Mouse (Mus musculus): Measurements from ENCODE around the gene Rhbdf2.

The Rhbdf2 gene

DNA sequence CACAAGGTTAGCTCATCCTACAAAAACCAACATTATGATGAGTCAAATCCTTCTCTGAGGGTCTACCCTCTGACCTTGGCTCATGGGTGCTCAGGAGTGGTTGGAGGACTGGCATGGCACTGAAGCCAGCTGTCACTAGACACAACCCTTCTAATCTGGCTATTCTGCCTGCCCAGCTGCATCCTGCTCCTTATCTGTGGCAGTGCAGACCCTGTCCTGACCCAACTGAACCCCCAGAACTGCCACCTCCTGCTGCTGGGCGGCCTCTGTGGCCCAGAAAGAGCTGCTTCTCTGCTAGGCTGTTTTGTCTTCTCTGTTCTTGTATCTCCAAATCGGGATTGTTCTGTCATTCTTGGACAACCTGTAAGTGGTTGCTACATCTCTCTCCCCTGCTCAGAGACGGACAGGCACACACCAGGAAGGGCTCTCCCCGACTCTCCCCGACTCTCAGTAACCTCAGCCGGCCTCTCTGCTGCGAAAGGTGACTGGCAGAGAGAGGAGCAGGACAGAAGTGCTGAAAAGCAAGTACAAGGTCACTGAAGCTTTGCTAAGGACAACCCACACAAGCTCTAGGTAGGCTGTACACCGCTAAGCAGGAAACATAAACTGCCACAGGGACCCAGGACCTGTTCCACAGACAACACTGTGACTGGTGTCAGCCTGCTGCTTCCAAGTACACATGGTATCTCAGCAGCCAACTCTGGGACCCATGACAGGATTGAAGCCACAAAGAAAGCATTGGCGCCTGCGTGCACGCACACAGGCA, 77.4 kb downstream of the Rhbdf2 start:
- DNase-seq (ENCODE audit: low spot score): no peak

DNA sequence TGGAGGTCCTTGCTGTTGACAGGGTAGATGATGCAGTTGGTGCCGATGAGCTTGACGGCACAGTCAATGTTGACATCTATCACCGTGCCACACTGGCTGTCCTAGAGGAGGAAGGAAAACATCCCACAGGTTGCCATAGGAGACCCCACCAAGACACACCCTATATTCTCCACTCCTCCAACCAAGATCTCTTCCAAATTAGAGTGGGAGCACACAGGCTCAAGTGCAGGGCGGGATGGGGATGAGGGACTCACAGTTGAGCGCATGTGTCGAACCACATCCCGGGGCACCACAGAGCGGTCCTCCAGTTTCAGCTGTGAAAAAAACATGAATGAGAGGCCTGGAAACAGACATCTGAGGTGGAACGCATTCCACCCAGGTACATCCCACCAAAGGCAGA, 78.0 kb downstream of the Rhbdf2 start:
- no peak for DNase-seq (ENCODE audit: low spot score)

All from retina, embryonic 14.5 days (tissue).